Mouse (Mus musculus): Measurements from ENCODE around the gene Apol7e.
"Not testable (repeated sequence)": the region's sequence is repeated elsewhere in the genome, so short reads cannot be mapped to it uniquely, and the experiment has no call there.

Gene Apol7e

DNA sequence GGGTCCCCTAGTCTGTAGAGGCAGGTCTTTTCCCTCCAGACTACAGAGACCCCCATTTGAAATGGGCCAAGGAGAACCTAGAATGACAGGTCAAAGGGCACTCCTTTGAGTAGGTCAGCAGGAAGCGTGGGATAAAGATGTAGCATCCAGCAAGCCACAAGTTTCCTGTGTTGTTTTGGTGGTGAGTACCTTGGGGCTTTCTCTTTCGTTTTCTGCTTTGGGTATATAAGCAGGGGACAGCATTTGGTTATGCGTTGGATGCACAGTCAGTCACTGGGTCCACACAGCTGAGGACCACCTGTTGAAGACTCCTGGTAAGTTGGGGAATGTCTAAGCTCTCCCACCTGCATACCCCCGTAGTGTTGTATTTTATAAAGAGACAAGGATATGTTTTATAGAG lies at the start of gene Apol7e:
Gene Apol7e, plus strand, starts transcription at position 202 of the 400 bp plus-strand sequence.
- DNase-seq: not testable (repeated sequence)

DNA sequence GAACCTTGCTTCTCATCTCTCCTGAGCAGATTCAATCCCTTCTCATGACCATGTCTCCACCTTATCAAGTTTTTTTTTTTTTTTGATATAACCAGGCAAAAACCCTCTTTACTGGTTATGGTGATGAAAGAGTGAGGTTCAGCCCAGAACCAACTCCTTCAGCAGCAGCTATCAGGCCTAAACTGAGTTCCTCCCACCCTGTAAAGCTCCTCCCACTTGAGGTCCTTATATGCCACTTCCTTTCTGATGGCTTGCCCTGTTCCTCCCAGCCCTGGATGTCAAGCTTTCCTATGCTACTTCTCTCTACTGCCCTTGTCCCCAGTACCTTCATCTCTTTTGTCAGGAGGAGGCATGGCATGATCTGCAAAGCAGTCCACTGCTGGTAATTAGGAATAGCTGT lies 47.5 kb upstream of the Apol7e start:
- DNase-seq: not testable (repeated sequence)

DNA sequence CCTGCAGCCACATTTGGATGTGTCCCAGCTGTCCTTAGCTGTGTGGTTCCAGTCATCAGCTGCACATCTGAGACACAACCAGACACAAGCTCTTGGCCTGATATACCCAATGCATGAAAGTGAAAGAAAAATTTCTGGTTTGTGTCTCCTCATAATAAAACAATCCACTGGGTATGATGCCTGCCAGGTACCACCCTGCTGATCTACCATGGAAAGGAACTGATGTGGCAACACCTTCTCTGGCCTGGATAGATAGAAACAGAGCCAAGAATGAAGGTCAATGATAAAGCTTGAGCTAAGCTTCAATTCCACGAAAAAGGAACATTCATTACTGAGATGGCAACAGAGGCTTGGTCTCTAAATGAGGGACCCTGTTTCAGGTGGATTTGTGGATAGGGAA lies 38.9 kb upstream of the Apol7e start:
- DNase-seq: not testable (repeated sequence)

DNA sequence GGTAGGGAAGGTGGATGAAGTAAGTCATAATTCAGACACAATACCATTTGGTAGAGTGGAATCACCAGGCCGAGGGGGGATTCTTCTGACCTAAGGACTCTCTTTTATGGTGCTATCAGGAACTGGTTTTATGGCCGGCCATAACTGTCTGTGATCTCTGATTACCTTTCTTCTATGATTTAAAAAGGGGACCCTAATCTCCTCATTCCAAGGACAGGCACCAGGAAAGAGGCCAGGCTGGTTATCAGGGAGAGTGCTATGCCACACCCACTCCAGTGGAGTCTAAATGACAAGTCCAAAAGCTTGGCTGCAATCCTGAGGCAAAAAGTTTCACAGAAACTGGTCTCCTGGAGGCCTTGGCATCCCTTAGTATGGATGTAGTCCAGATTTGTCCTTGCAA lies 36.8 kb upstream of the Apol7e start:
- DNase-seq: not testable (repeated sequence)

DNA sequence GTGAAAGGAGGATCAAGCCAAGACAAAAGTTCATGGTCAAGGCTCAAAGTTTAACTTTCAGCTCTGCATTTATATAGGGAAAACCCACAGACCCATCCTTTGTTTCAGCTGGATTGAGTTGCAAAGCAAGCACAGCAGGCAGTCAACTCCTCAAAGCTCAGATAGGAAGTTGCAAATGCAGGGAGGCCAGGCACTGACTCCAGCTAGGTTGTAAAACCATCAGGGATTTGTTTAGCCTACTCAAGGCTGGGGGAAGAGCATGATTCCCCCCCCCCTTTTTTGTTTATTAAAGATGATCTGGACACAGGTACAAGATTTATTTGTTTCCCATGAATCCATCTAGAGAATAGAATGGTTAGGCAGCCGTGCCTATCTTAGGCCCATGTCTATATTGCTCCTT lies 24.6 kb upstream of the Apol7e start:
- DNase-seq: not testable (repeated sequence)

DNA sequence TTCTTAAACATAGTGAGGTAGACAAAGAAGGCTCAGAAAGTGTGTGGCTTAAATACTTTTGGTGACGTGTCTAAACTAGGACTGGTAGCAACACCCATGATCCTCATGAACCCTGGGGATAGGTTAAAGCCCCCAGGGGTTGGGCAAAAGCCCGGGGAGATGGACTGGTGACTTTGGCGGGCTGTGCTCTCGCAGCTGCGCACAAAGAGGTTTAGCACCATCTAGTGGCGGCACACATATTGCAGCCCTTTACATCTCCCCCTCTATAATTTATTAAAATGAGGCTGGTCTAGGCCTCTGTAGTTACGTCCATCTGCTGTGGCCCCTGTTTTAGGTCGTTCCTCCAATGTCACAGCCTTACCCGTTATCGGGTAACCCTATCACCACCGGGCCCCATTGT lies 14.7 kb upstream of the Apol7e start:
- DNase-seq: peak; percentile 9

DNA sequence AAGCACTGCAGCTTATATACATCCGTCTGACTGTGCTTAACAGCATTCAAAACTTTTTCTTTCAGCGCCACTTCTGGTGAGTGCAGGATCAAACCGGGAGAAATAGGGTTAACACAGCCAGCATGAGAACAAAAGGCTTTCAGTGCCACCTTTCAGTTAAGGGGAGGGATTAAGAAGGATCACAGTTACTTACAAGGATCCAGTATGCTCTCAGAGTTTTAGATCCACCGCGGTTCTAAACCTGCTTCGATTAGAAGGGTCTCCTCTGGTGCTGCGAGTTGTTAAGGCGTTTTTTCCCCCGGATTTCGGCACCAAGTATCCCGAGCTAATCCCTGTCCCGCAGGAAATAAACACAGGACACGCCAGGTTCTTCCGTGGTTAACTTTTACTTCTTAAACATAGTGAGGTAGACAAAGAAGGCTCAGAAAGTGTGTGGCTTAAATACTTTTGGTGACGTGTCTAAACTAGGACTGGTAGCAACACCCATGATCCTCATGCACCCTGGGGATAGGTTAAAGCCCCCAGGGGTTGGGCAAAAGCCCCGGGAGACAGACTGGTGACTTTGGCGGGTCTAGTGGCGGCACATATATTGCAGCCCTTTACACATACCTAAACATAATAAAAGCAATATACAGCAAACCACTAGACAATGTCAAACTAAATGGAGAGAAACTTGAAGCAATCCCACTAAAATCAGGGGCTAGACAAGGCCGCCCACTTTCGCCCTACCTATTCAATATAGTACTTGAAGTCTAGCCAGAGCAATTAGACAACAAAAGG lies 6.9 kb upstream of the Apol7e start:
- not testable (repeated sequence) for DNase-seq

DNA sequence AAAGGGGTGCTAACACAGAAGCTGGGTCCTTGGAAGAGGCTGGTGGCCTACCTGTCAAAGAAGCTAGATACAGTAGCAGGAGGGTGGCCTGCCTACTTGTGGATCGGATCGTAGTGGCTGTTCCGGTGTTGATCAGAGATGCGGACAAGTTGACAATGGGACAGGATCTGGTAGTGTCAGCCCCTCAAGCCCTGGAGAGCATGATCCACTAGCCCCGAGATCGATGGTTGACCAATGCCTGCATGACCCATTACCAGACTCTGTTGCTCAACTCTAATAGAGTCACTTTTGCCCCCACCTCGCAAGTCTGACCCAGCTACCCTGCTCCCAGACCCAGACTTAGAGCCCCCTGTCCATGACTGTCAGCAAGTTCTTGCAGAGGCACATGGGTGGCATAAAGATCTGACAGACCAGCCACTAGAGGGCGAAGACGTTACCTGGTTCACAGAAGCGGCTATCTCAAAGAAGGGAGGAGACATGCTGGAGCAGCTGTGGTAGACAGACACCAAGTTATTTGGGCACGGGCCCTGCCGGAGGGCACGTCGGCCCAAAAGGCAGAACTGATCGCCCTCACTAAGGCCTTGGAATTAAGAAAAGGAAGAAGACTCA lies 3.9 kb upstream of the Apol7e start:
- DNase-seq: peak; percentile 2

DNA sequence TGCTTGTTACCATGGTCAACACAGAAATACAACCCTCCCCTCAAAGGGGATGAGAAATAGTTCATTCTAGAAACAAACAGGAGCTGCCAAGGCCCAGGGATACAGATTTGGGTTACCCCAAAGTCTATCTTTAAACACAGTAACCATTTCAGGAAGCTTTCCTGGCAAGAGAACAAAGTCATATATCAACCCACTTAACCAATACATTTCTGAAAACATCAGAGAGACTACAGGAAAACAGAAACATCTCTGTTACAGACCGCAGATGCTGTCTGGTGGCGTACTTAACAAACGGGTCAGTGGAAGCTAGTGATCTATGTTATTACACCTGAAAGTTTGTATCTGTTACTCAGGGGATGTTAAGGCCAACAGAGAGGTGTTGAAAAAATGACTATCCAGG lies 6.6 kb downstream of the Apol7e start:
- not testable (repeated sequence) for DNase-seq

DNA sequence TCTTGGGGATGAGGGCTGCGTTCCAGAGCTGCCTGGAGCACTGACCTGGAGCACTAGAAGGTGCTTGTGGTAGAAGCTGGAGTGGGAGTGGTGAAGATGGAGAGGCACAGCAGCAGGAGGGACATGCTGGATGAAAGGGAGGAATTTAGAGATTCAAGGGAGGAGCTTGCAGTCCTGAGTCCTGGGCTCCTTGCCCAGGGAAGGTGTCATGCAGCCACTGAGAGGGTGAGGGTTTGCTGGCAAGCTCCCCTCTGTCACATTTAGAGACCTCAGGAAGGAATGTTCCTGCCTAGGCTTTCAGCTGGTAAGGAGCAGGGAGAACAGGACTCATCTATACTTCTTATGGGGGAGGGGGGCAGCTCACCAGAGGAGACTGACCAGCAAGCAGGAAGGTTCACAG lies 10.3 kb downstream of the Apol7e start:
- not testable (repeated sequence) for DNase-seq

DNA sequence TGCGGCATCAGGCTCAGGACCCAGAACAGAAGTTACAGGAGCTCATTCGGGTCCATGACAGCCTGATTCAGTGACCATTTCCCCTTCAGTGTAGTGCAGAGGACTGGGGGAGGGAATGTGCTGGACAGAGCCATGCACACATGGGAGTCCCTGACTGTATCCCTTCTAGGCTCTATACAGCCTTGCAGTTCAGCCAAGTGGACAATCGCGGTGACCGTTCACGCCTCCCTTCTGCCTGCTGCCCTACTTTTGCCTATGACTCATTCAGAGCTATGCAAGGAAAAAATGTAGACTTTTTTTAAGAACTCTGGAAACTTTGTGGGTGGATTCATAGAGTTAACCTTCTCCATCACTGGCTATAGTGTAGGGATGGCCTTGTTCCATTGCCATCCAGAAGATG lies 19.6 kb downstream of the Apol7e start:
- not testable (repeated sequence) for DNase-seq

DNA sequence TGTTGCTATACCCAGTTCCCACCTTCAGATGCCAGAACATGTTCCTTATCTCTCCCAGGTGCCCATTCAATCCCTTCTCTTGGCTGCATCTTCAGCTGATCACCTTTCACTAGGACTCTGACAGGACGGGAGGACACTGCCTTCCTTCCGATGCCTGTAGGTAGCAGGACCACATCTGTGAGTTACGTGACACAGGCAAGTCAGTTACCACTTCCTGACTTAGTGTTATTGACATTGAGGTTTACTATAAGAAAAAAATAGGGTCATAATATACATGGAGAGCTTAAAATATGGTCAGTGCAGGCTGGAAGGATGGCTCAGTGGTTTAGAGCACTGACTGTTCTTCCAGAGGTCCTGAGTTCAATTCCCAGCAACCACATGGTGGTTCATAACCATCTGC lies 22.9 kb downstream of the Apol7e start:
- DNase-seq: not testable (repeated sequence)

DNA sequence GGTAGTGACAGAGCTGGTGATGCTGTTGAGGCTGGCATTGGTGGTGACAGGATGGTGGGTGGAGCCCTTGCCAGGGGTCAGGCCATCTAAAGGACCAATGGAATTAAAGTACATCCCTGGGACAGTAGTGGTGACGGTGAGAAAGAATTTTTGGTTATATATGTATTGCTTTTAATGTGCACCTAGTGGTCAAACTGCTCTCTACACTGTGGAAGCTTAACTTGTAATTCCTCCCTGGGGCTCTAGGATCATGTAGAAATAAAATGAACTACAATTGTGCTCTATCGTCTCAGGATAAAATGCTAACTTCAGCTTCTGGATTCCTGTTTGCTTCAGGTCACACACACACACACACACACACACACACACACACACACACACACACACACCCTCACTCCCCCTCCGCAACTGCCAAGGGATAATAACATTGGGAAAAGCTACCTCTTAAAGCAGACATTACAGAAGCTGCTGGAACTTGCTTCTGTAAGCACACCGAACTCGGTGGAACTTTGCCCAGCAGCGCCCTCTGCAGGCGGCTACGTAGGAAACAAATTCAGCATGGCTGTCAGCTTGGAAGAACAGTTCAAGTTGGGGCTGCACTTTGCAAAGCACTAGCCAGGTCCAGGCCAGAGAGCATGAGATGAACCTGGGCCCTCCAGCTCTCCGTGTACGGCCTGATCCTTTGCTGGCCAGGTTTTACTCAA lies 25.7 kb downstream of the Apol7e start:
- DNase-seq: not testable (repeated sequence)

DNA sequence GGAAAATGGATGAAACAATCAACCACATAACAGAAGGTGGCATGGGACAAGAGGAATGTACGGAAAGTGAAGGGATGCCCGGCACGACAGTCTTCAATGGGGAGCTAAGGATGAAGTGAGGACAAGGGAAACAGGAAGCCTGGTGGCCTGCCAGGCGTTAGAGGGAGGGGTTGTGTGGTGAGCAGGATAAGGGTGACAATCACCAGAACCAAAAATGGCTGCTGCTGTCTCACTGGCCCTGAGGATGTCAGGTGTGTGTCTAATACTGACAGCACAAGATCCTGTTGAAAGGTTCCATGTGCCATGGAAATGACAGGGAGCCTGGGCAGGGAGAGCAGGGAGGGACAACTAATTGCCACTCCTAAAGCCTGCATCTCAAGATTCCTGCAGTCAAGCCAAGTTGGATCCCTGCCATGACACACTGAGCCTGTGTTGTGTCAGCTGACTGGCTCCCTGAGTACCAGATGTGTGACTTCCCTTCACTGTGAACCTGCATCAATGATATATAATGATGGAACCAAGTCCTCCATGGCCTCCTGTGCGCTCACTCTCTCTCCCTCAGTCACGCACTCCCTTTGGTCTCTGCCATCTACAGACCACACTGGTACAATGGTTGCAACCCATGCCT lies 26.9 kb downstream of the Apol7e start:
- not testable (repeated sequence) for DNase-seq

DNA sequence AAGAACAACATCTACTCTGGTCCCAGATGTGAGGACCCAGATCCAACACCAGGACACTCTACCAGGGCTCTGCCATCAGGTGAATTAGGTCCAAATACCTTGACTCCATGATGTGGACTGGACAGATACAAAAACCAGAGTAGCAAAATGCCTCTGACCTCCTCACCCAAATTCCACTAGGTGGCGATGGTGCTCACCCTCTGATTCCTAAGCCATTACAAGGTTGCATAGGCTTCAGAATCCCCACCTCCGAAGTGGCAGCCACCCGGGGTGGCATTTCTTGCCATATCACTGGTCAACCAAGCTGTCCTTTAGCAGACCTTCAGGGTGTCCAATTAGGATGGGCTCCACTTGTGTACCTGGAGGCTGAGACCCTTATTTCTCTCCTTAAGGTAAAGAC lies 28.5 kb downstream of the Apol7e start:
- peak; percentile 51 for DNase-seq

DNA sequence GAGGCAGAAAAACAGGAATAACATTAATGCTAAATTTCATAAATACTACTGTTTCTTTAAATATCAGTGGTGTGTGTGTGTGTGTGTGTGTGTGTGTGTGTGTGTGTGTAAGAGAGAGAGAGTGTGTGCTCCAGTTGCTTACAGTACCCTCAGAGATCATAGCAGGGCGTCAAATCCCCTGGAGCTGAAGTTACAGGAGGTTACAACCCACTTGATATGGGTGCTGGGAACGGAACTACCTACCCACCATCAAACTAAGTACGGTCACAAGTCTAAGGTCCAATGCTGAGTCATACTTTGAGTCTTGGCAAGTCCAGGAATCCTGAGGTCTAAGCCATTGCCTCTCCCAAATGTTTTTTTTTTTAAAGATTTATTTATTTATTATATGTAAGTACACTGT lies 29.1 kb downstream of the Apol7e start:
- not testable (repeated sequence) for DNase-seq

DNA sequence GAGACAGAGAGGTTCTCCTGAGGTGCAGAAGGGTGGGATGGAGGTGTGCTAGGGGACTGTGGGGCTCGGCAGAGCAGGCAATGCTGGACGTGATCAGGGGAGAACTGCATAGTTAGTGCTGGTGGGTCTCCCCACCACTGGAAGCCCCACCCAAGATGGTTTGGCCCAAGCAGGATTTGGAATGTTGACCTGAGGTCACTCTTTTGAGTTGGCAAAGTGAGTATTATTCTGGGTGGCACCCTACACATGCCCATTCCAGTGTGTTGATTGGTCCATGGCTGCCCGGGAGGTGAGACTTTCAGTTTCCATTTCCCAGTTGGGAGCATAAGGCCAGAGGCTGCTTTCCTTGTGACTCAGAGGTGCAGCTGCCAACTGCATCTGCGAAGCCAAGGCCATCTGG lies 30.1 kb downstream of the Apol7e start, which contains the start of gene Apol9b:
Gene Apol9b, plus strand, starts transcription at position 301 of the 400 bp plus-strand sequence.
- DNase-seq: not testable (repeated sequence)

DNA sequence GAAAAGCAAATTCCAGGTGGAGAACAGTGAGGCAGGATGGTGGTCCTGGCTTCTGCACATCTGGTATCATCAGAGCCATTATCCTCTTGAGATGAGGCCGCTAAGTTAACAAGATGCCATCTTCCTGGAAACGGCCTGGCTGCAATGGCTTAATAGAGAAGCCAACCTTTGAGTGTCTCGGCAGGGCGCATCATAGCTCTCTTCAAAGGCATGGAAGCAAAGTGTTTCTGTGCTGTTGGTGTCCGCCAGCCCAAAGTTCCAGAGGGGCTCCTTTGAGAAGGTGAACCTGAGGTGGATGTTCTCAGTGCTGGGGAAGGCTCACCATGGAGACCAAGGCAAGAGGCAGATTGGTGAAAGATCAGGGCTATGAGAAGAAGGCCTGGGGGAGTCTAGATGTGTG lies 32.9 kb downstream of the Apol7e start:
- no peak for DNase-seq

DNA sequence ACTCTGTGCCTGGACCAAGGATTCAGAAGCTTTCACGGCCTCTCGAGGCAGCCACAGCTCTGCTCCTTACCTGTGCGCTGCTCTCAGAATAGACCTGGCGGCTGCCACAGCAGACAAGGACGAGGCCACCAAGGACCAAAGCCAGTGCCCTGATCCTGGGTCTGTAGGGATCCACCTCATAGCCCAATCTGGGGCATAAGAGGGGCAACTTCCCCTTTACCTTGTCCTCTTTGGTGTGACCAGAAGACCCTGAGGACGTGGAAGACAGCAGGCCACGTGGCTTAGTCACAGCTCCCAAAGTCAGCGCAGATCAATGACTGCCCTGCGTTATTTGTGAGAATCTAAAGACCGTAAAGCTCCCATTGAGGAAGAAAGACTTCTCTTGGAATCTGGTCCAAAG lies 34.2 kb downstream of the Apol7e start:
- not testable (repeated sequence) for DNase-seq

DNA sequence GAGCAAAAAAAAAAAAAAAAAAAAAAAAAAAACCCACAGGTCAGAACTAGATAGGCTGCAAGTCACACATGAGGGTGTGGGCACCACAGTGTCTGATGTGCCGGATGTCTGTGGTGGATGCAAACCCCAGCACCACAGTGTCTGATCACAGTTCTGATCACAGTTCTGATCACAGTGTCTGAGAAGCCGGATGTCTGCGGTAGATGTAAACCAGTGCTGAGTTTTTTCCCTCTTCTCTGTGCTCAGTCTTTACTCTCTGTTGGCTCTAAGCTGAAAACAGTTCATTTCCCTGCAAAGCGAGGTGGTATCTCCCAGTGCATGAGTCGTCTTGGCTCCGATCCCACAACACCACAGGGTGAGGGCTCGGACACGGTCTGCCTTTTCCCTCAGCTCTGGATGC lies 34.7 kb downstream of the Apol7e start:
- DNase-seq: not testable (repeated sequence)

DNA sequence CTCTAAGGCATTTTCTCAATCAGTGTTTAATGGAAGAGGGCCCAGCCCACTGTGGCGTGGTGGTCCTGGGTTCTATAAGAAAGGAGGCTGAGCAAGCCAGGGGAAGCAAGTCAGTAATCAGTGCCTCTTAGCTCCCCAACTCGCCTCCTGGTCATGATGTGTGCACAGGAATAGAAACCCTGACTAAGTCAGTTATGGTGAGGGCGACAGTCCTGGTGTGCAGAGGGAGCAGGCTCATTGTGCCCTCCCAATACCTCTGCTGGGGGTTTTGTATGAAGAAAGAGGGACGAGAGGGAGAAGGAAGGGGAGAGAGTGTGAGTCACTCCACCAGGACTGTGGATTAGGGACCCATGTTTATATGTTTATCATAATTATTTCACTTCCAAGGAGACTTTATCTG lies 35.2 kb downstream of the Apol7e start:
- not testable (repeated sequence) for DNase-seq

DNA sequence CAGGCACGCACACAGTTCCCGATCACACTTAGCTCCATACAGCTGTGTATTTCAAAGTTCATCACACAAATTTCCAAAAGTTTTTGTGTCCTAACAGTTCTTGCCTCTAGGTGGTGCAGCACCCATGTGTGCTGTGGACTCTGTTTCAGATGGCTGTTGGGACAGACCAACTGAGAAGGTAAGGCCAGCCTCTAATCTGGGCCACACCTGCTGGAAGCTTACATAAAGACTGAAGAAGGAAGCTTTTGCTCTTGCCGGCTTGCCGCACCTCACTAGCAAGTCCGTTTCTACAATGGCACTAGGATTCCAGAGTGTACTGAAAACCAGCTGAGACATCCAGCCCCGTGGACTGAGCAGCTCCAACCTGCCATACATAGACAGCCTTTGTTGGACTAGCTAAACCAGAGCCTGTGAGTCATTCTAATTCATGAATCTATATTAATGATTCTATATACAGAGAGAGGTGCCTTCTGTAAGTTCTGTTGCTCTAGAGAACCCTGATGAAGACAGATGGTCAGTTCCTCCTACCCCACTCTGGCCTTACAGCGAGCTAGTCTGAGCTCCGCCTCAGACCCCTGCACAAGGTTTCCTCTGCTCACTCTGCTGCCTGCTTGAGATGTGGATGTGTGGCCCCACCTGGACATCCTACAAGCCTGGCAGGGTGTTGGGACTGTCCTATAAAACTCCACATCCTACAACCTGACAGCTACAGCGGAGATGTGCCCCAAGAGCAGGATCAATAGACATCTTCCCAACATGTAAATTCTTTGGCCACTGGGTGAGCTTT lies 42.0 kb downstream of the Apol7e start:
- no peak for DNase-seq

Measured in cerebellum, adult 9-10 months (tissue).